Mouse (Mus musculus) forebrain, embryonic 15.5 days (tissue): ENCODE measurements around the gene Sdc4. TPM values are rescaled to one million over a fixed set of nuclear protein-coding genes. Genes with fewer than 3 reads are reported as not detected.

ENCODE experiments used
- ATAC-seq: fragments of 200-750 bp; cut with Nextera tagmentation; replicated peaks from 2 replicates; pipeline ENCODE4 v1.8.0; 2017; ENCODE audit warnings: mild to moderate bottlenecking, moderate TSS enrichment, moderate library complexity
- H3K27ac ChIP-seq: fragments of 300-500 bp; sonication (generic); replicated peaks from 2 replicates; pipeline ENCODE4 v1.5.1; 2015; ENCODE audit warnings: mild to moderate bottlenecking, inconsistent platforms
- H3K27me3 ChIP-seq: fragments of 300-500 bp; sonication (generic); 2 replicates; pipeline ENCODE4 v1.6.1; 2015; ENCODE audit warnings: inconsistent platforms
- H3K36me3 ChIP-seq: fragments of 300-500 bp; sonication (generic); 2 replicates; pipeline ENCODE4 v1.6.1; 2015; ENCODE audit warnings: mild to moderate bottlenecking, inconsistent platforms
- H3K4me1 ChIP-seq: fragments of 300-500 bp; sonication (generic); 2 replicates; pipeline ENCODE4 v1.6.1; 2015; ENCODE audit warnings: inconsistent platforms
- H3K4me2 ChIP-seq: fragments of 300-500 bp; sonication (generic); replicated peaks from 2 replicates; pipeline ENCODE4 v1.6.1; 2015; ENCODE audit warnings: mild to moderate bottlenecking, inconsistent platforms
- H3K4me3 ChIP-seq: fragments of 300-500 bp; sonication (generic); 2 replicates; pipeline ENCODE4 v1.5.1; 2015; ENCODE audit warnings: mild to moderate bottlenecking, inconsistent platforms
- H3K9ac ChIP-seq: fragments of 300-500 bp; sonication (generic); replicated peaks from 2 replicates; pipeline ENCODE4 v1.6.1; 2015; ENCODE audit warnings: mild to moderate bottlenecking, inconsistent platforms
- H3K9me3 ChIP-seq: fragments of 300-500 bp; sonication (generic); 2 replicates; pipeline ENCODE4 v1.6.1; 2016; ENCODE audit warnings: inconsistent platforms
- WGBS: fragments of 180-500 bp; shearing (Covaris S2); methylation state at CpG from one replicate; pipeline ENCODE4 v1.1.7; 2015; ENCODE audit warnings: mixed read lengths; 5-methylcytosine and 5-hydroxymethylcytosine counted together
- polyA plus RNA-seq: library from polyadenylated mRNA; unstranded; fragments of >200 nt; fragmentation: Nextera tagmentation; extraction: Ambion mirVana; gene quantifications from 2 replicates; pipeline ENCODE4 v1.2.1, GENCODE M21; 2015

The Sdc4 gene
- polyA plus RNA-seq, 1 experiment from 2014 or later = 6.1 TPM

GRCm38 (mm10) chr2:164446086-164446469, 2.4 kb upstream of the Sdc4 start:
- 82% methylated on average over 3 of the region's 3 CpGs for WGBS
- Histone ChIP-seq H3K9ac (no peak overlapping the region), H3K4me3 (no peak overlapping the region), H3K4me1 (peaks cover 17% of the 10 kb centered on the region), H3K9me3 (no peaks in the 10 kb centered on the region), H3K27ac (no peak overlapping the region), H3K4me2 (no peak overlapping the region), H3K27me3 (peaks cover 8% of the 10 kb centered on the region; the same call in 1 of the 2 replicates), H3K36me3 (no peaks in the 10 kb centered on the region)
- ATAC-seq = no peak

DNA sequence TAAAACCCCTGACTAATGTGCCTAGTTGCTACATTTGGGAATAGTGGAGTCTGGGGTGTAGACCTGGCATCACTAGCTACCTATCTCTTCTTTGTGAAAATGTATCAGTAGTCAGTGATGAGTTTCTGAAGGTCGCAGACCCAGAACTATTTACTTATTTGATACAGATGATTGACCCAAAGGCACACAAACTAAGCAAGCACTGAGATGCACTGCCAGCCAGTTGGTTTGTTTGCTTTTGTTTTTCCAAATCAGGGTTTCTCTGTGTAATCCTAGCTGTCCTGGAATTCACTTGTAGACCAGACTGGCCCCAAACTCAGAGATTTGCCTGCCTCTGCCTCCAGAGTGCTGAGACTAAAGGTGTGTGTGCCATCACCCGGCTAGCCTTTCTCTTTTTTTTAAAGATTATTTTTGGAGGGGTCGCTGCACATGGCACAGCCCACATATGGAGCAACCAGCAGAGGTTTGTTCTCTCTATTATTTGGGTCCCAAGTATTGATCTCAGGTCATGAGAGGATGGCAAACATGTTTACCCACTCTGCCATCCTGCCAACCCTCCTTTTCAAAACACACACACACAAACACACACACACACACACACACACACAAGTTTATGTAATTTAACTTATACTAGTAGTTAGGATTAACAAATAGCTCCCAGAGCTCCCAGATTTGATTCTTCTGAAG, 1.9 kb upstream of the Sdc4 start:
- Histone ChIP-seq H3K9ac (no peak overlapping the region), H3K27me3 (peaks cover 8% of the 10 kb centered on the region; the same call in 1 of the 2 replicates), H3K4me1 (peaks cover 17% of the 10 kb centered on the region), H3K4me2 (no peak overlapping the region), H3K36me3 (no peaks in the 10 kb centered on the region), H3K9me3 (no peaks in the 10 kb centered on the region), H3K4me3 (no peak overlapping the region), H3K27ac (no peak overlapping the region)
- WGBS = 90% methylated on average over 3 of the region's 3 CpGs
- no peak for ATAC-seq

DNA sequence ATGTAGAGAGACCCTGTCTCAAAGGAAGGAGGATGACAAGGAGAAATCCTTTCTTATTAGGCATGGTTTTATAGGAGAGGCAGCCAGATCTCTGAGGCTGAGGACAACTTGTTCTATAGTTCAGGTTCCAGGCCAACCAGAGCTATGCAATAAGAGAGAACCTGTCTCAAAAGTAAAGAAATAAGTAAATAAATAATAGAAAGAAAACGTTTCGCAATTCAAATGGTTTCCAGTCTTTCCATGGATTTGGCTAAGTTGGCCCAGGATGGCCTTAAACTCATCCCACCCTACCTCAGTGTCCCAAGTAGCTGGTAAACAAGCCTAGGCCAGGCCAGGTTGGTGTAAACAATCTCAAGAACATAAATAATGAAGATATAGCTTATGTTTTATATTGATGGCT, 1.0 kb upstream of the Sdc4 start:
- Histone ChIP-seq H3K4me3 (no peak overlapping the region), H3K36me3 (no peaks in the 10 kb centered on the region), H3K9ac (no peak overlapping the region), H3K9me3 (no peaks in the 10 kb centered on the region), H3K27ac (no peak overlapping the region), H3K27me3 (peaks cover 8% of the 10 kb centered on the region; the same call in 1 of the 2 replicates), H3K4me2 (no peak overlapping the region), H3K4me1 (peaks cover 17% of the 10 kb centered on the region)
- ATAC-seq = no peak
- 86% methylated on average over 2 of the region's 2 CpGs for WGBS

GRCm38 (mm10) chr2:164443051-164443437, 643 bp downstream of the Sdc4 start:
- Histone ChIP-seq H3K9me3 (no peaks in the 10 kb centered on the region), H3K9ac (peak overlapping the region; percentile 48), H3K27me3 (peaks cover 8% of the 10 kb centered on the region; the same call in 1 of the 2 replicates), H3K4me3 (peak overlapping the region; percentile 49), H3K4me1 (peaks cover 17% of the 10 kb centered on the region), H3K4me2 (peak overlapping the region; percentile 87), H3K36me3 (no peaks in the 10 kb centered on the region), H3K27ac (no peak overlapping the region)
- peak; percentile 95 for ATAC-seq
- WGBS = under 1% methylated on average over 26 of the region's 26 CpGs

DNA sequence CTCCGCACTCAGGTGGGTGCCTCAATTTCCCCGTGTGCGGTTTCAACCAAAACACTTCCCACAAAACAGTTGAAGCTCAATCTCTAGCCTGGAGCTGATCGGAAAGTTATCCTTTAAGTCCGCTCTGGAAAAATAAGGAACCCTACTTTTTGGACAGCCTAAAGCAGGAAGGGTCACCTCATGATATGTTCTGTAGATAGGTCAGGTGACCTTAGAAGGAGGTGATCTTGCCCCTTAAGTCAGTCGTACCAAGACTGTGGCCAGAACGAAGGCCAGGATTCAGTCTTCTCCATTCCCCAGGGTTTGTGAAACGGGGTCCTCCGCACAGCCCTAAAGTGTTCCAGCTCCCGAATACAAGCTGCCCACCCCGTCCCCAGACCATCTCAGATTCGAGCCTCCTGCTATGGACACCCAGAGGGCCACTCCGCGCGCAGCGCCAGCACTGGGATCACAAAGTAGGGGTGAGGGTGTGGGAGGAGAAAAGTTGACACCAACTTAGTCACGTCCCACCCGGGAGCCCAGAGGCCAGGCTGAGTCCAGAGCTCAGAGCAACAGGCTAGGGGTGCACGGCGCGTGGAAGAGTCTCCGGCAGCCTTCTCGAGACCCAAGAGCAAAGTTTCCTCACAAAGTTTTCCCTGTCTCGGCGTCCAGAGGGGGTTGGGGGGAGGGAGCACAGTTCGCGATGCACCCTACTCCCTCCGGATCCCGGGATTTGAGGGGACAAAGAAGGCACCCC, 1.2 kb downstream of the Sdc4 start:
- Histone ChIP-seq H3K36me3 (no peaks in the 10 kb centered on the region), H3K4me3 (peak overlapping the region; percentile 49), H3K9me3 (no peaks in the 10 kb centered on the region), H3K27me3 (peaks cover 8% of the 10 kb centered on the region; the same call in 1 of the 2 replicates), H3K9ac (peak overlapping the region; percentile 48), H3K4me2 (peak overlapping the region; percentile 87), H3K27ac (no peak overlapping the region), H3K4me1 (peaks cover 17% of the 10 kb centered on the region)
- ATAC-seq = peak; percentile 47
- WGBS = 2% methylated on average over 29 of the region's 29 CpGs

GRCm38 (mm10) chr2:164441731-164442130, 2.0 kb downstream of the Sdc4 start:
- WGBS = 35% methylated on average over 7 of the region's 7 CpGs
- no peak for ATAC-seq
- Histone ChIP-seq H3K9me3 (no peaks in the 10 kb centered on the region), H3K4me2 (no peak overlapping the region), H3K9ac (no peak overlapping the region), H3K4me1 (peaks cover 17% of the 10 kb centered on the region), H3K36me3 (no peaks in the 10 kb centered on the region), H3K27ac (no peak overlapping the region), H3K27me3 (peaks cover 8% of the 10 kb centered on the region; the same call in 1 of the 2 replicates), H3K4me3 (no peak overlapping the region)

DNA sequence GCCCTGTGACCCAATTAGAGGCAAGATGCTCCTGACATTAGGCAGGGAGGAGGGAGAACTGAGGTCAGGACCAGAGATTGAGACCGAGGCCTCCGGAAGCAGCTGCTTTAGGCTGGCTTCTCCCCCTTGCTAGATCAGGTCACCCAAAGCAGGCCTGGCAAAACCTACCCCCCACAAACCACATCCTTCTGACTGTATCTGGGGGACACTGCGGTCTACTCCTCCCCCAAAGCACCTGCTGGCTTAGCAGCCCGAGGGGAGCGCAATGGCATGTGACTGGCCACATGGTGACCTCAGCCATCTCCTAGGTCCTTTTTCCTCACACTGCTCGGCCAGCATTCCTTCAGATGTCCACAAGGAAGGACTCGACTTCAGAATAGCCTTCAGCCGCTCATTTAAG, 2.5 kb downstream of the Sdc4 start:
- H3K27me3 ChIP-seq = peaks cover 8% of the 10 kb centered on the region; the same call in 1 of the 2 replicates
- no peaks in the 10 kb centered on the region for H3K9me3 ChIP-seq
- no peak overlapping the region for H3K4me3 ChIP-seq
- H3K4me2 ChIP-seq = no peak overlapping the region
- H3K4me1 ChIP-seq = peaks cover 17% of the 10 kb centered on the region
- no peak overlapping the region for H3K27ac ChIP-seq
- H3K36me3 ChIP-seq = no peaks in the 10 kb centered on the region
- WGBS = 44% methylated on average over 8 of the region's 8 CpGs
- H3K9ac ChIP-seq = no peak overlapping the region
- no peak for ATAC-seq

- no peak overlapping the region for H3K4me3 ChIP-seq
- H3K4me2 ChIP-seq = no peak overlapping the region
- H3K9ac ChIP-seq = no peak overlapping the region
- H3K9me3 ChIP-seq = no peaks in the 10 kb centered on the region
- no peaks in the 10 kb centered on the region for H3K36me3 ChIP-seq
- H3K4me1 ChIP-seq = peaks cover 17% of the 10 kb centered on the region
- no peak for ATAC-seq
- no peak overlapping the region for H3K27ac ChIP-seq
- WGBS = 73% methylated on average over 5 of the region's 5 CpGs
- peaks cover 8% of the 10 kb centered on the region; the same call in 1 of the 2 replicates for H3K27me3 ChIP-seq
Observed at GRCm38 (mm10) chr2:164440314-164440713, 3.4 kb downstream of the Sdc4 start.

- Histone ChIP-seq H3K36me3 (no peaks in the 10 kb centered on the region), H3K4me2 (no peak overlapping the region), H3K4me1 (peaks cover 17% of the 10 kb centered on the region), H3K9me3 (no peaks in the 10 kb centered on the region), H3K4me3 (no peak overlapping the region), H3K27ac (no peak overlapping the region), H3K9ac (no peak overlapping the region), H3K27me3 (peaks cover 8% of the 10 kb centered on the region; the same call in 1 of the 2 replicates)
- WGBS = 65% methylated on average over 3 of the region's 3 CpGs
- ATAC-seq = no peak
Observed at GRCm38 (mm10) chr2:164439001-164439421, 4.7 kb downstream of the Sdc4 start.

DNA sequence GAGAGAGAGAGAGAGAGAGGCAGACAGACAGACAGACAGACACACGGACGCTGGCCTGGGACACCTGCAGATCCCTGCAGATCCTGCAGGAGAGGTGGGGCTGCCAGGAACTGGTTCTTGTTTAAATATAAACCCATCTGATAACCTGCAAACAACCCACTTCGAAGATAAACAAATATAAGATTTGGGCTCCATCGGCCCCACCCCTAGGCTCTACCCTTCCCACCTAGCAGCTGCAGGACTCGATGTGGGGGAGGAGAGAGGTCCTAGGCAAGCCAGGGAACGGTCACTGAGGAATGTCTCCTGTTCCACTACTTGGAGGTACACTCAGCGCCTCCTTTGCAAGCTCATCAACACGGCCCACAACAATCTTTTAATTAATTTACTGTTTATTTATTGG, 5.4 kb downstream of the Sdc4 start:
- Histone ChIP-seq H3K9me3 (no peaks in the 10 kb centered on the region), H3K4me2 (no peak overlapping the region), H3K36me3 (no peaks in the 10 kb centered on the region), H3K9ac (no peak overlapping the region), H3K27ac (no peak overlapping the region), H3K4me1 (peaks cover 11% of the 10 kb centered on the region), H3K4me3 (no peak overlapping the region), H3K27me3 (peaks cover 8% of the 10 kb centered on the region; the same call in 1 of the 2 replicates)
- WGBS = 66% methylated on average over 8 of the region's 8 CpGs
- no peak for ATAC-seq

- no peak overlapping the region for H3K4me2 ChIP-seq
- H3K9me3 ChIP-seq = no peaks in the 10 kb centered on the region
- H3K4me3 ChIP-seq = no peak overlapping the region
- no peak overlapping the region for H3K9ac ChIP-seq
- peaks cover 6% of the 10 kb centered on the region for H3K4me1 ChIP-seq
- no peaks in the 10 kb centered on the region for H3K36me3 ChIP-seq
- WGBS = 85% methylated on average over 6 of the region's 6 CpGs
- H3K27me3 ChIP-seq = peaks cover 8% of the 10 kb centered on the region; the same call in 1 of the 2 replicates
- ATAC-seq = no peak
- no peak overlapping the region for H3K27ac ChIP-seq
Observed at GRCm38 (mm10) chr2:164437710-164438109, 6.0 kb downstream of the Sdc4 start.

- H3K4me2 ChIP-seq = no peak overlapping the region
- WGBS = 47% methylated on average over 3 of the region's 3 CpGs
Observed at GRCm38 (mm10) chr2:164436961-164437360, 6.7 kb downstream of the Sdc4 start.

More at GRCm38 (mm10) chr2:164436961-164437360, 6.7 kb downstream of the Sdc4 start:
- H3K4me1 ChIP-seq = no peaks in the 10 kb centered on the region
- ATAC-seq = no peak
- peaks cover 4% of the 10 kb centered on the region; the same call in 1 of the 2 replicates for H3K27me3 ChIP-seq
- H3K9me3 ChIP-seq = no peaks in the 10 kb centered on the region
- H3K27ac ChIP-seq = no peak overlapping the region
- no peak overlapping the region for H3K4me3 ChIP-seq
- no peaks in the 10 kb centered on the region for H3K36me3 ChIP-seq
- no peak overlapping the region for H3K9ac ChIP-seq
